Mouse (Mus musculus): ENCODE measurements around the gene Haus8. TPM values are rescaled to one million over a fixed set of nuclear protein-coding genes. Genes with fewer than 3 reads are reported as not detected.
"Not testable (repeated sequence)": the region's sequence is repeated elsewhere in the genome, so short reads cannot be mapped to it uniquely, and the experiment has no call there.

Gene Haus8
- 53.3 and 55.5 TPM in 2 replicates for polyA plus RNA-seq (2014; fragmentation: Nextera tagmentation; extraction: Ambion mirVana)

DNA sequence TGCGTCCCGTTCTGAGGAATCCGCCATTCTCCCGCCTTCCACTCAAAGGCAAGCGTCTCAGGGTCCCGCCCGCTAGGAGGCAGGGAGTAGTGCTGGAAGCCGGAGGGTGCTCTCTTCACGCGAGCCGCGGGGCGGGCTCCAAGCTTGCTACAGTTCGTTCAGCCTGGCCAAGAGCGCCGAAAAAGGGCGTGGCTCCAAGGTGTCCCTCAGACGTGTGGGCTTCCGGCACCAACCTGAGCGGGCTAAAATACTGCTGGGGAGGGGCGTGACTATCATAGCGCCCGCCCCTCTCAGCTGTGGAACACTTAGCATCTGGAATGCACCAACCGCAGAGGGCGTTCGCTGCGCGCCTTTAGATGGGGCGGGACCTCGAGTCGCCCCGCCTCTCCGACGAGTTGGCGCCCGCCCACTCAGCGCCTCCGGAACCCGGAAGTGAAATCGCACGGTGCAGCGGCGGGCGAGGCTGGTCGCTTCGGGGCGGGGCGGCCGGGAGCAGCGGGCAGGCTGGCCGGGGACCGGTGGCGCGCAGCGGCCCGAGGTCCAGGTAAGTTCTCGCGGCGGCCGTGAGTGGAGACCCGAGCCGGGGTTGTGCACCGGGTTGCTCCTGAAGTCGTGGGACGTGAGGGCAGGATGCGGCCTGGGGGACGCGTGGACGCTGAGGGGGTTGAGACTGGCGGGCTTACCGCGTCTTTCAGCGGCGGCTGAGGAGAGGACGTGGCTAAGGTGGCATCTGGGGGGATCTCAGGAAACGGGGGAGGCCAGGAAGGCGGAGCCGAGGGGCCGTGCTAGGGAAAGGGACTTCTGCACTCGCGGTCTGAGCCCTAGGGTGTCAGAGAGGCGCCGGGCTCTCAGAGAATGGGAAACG is at the start of gene Haus8, which contains the start of gene Myo9b:
Gene Haus8, minus strand, starts transcription at position 649 of the 865 bp plus-strand sequence.
Gene Myo9b, plus strand, starts transcription at position 429 of the 865 bp plus-strand sequence.
- peak; percentile 98 for ATAC-seq (ENCODE audit: low FRiP score, low TSS enrichment)
- peak within 1 kb of the TSS; percentile 84 for H3K27ac ChIP-seq (ENCODE audit: low read depth, low read length)
- H3K9ac ChIP-seq (ENCODE audit: low read depth, low read length), result peak within 1 kb of the TSS; percentile 82
- no peaks in the 10 kb centered on the region for H3K27me3 ChIP-seq (ENCODE audit: control insufficient read depth, insufficient read depth, low read length)
- under 1% methylated on average over 82 of the region's 84 CpGs for WGBS
- no peaks in the 10 kb centered on the region for H3K9me3 ChIP-seq (ENCODE audit: control insufficient read depth, low read length)
- peaks cover 12% of the 10 kb centered on the region for H3K4me1 ChIP-seq (ENCODE audit: control insufficient read depth, insufficient read depth, low read length)
- 0 out of 2 replicates have a peak, but pooled peaks cover 2% of the 10 kb centered on the region for H3K36me3 ChIP-seq (ENCODE audit: control insufficient read depth, insufficient read depth, low read length)
- peak within 1 kb of the TSS; percentile 67 for H3K4me2 ChIP-seq (replicated peaks; ENCODE audit: low read depth, low read length)
- peak within 1 kb of the TSS; percentile 65 for H3K4me3 ChIP-seq (ENCODE audit: low read length)

DNA sequence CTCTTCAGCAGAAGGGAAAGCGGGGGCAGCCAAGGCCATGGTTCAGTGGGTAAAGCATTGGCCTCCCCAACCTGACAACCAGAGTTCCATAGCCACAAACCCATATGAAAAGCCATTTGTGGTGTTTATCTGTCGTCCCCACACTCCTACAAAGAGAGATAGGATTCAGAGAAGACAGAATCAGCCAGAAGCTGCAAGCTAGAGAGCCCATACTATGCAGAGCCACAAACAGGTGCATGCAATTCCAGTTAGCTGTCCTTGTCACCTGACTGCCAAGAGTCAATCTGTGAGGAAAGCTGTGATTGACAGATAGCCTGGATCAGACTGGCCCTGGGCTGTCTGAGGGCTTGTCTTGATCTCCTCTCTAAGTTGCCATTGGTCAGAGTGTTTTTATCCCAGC is 47.0 kb upstream of the Haus8 start:
- not testable (repeated sequence) for ATAC-seq (ENCODE audit: low FRiP score, low TSS enrichment); H3K9me3 ChIP-seq (ENCODE audit: control insufficient read depth, low read length); H3K4me2 ChIP-seq (replicated peaks; ENCODE audit: low read depth, low read length); H3K27me3 ChIP-seq (ENCODE audit: control insufficient read depth, insufficient read depth, low read length); H3K4me3 ChIP-seq (ENCODE audit: low read length); H3K4me1 ChIP-seq (ENCODE audit: control insufficient read depth, insufficient read depth, low read length); H3K9ac ChIP-seq (ENCODE audit: low read depth, low read length); H3K27ac ChIP-seq (ENCODE audit: low read depth, low read length)
- H3K36me3 ChIP-seq (ENCODE audit: control insufficient read depth, insufficient read depth, low read length), result peaks cover 29% of the 10 kb centered on the region; the same call in 1 of the 2 replicates
- 84% methylated on average over 2 of the region's 2 CpGs for WGBS

DNA sequence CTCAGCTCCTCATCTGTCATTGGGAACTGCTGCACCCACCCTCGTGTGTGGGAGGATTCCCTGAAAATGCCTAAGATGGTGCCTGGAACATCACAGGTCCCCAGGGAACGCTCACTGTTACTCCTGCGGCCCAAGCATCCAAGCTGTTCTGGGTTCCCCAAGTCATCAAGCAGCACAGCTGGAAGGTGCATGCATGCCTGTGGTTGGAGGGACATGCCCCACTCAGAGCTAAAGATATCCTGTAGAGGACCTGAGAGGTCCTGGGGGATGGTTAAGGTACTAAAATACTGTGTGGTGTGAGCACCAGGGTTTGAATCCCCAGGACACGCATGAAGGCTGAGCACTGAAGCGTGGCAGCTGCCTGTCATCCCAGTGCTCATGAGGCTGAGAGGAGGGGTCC is 45.9 kb upstream of the Haus8 start:
- not testable (repeated sequence) for H3K9ac ChIP-seq (ENCODE audit: low read depth, low read length); H3K4me1 ChIP-seq (ENCODE audit: control insufficient read depth, insufficient read depth, low read length); H3K9me3 ChIP-seq (ENCODE audit: control insufficient read depth, low read length); H3K4me2 ChIP-seq (replicated peaks; ENCODE audit: low read depth, low read length); H3K27ac ChIP-seq (ENCODE audit: low read depth, low read length); H3K4me3 ChIP-seq (ENCODE audit: low read length); ATAC-seq (ENCODE audit: low FRiP score, low TSS enrichment); H3K27me3 ChIP-seq (ENCODE audit: control insufficient read depth, insufficient read depth, low read length)
- peaks cover 18% of the 10 kb centered on the region; the same call in 1 of the 2 replicates for H3K36me3 ChIP-seq (ENCODE audit: control insufficient read depth, insufficient read depth, low read length)
- WGBS, result 67% methylated on average over 5 of the region's 5 CpGs

DNA sequence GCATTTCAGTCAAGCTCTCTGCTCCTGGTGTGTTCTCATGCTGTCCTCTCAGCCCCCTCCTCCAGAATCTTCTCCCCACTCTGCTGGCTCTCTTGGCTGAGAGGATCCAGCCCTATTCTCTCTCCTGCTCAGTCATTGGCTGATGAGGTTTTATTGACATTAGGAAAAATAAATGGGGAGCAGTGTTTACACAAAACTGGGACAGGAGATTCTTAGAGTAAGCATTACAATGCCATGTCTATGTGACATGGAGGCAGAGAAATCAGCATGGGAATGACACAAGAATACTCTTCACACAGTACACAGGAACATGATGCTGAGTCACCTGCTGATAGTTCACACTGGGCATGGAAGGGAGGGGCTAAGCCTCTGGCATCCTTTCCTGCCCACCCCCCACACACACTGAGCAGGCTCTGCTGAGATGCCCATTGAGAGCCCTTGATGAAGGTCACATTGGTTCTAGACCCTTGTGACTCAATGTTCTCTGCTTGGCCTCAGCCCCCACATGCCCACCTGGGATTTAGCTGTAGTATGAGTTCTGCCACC is 43.8 kb upstream of the Haus8 start:
- Histone ChIP-seq H3K4me1 (ENCODE audit: control insufficient read depth, insufficient read depth, low read length) (no peaks in the 10 kb centered on the region), H3K36me3 (ENCODE audit: control insufficient read depth, insufficient read depth, low read length) (peaks cover 3% of the 10 kb centered on the region; the same call in 1 of the 2 replicates), H3K9me3 (ENCODE audit: control insufficient read depth, low read length) (no peaks in the 10 kb centered on the region), H3K27ac (ENCODE audit: low read depth, low read length) (no peak overlapping the region), H3K27me3 (ENCODE audit: control insufficient read depth, insufficient read depth, low read length) (no peaks in the 10 kb centered on the region), H3K4me3 (ENCODE audit: low read length) (no peak overlapping the region), H3K9ac (ENCODE audit: low read depth, low read length) (no peak overlapping the region), H3K4me2 (replicated peaks; ENCODE audit: low read depth, low read length) (no peak overlapping the region)
- no peak for ATAC-seq (ENCODE audit: low FRiP score, low TSS enrichment)

DNA sequence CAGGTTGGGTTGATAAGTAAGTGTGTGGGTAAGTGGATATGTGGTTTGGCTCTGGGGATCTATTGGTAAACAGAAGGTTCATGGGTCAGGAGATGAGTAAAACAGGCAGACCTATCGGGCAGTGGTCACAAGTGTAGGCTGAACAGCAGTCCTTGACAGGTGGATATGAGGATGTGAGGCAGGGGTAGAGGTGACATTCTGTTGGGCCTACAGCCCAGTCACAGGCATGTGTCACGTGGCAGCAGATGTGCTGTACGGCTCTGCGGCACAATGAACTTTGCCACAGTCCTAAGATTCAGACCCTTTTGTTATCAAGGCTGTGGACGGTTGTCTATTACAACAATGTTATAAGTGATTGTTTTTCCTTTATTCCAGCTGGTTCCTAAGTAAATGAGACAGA is 43.2 kb upstream of the Haus8 start:
- no peaks in the 10 kb centered on the region for H3K4me1 ChIP-seq (ENCODE audit: control insufficient read depth, insufficient read depth, low read length)
- no peak for ATAC-seq (ENCODE audit: low FRiP score, low TSS enrichment)
- H3K9me3 ChIP-seq (ENCODE audit: control insufficient read depth, low read length), result no peaks in the 10 kb centered on the region
- 0 out of 2 replicates have a peak, but pooled peaks cover 3% of the 10 kb centered on the region for H3K36me3 ChIP-seq (ENCODE audit: control insufficient read depth, insufficient read depth, low read length)
- H3K9ac ChIP-seq (ENCODE audit: low read depth, low read length), result no peak overlapping the region
- H3K4me2 ChIP-seq (replicated peaks; ENCODE audit: low read depth, low read length), result no peak overlapping the region
- no peak overlapping the region for H3K4me3 ChIP-seq (ENCODE audit: low read length)
- H3K27me3 ChIP-seq (ENCODE audit: control insufficient read depth, insufficient read depth, low read length), result no peaks in the 10 kb centered on the region
- WGBS, result 93% methylated on average over 5 of the region's 5 CpGs
- H3K27ac ChIP-seq (ENCODE audit: low read depth, low read length), result no peak overlapping the region

DNA sequence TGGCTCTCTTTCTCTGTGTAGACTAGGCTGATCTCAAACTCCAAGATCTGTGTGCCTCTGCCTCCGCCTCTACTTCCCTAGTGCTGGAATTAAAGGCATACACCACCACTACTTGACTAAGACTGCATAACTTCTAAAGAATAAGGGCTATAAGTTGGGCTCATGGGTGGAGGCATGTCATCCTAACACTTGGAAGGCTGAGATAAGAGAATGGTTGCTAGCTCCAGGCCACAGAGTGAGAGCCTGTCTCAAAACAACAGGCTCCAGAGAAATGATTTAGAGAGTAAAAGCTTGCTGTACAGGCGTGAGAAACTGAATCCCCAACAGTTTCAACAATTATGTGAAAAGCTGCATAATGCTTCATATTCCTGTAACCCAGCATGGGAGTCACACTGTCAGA is 41.2 kb upstream of the Haus8 start:
- H3K4me1 ChIP-seq (ENCODE audit: control insufficient read depth, insufficient read depth, low read length), result no peaks in the 10 kb centered on the region
- H3K36me3 ChIP-seq (ENCODE audit: control insufficient read depth, insufficient read depth, low read length), result 0 out of 2 replicates have a peak, but pooled peaks cover 3% of the 10 kb centered on the region
- H3K4me3 ChIP-seq (ENCODE audit: low read length), result no peak overlapping the region
- H3K27me3 ChIP-seq (ENCODE audit: control insufficient read depth, insufficient read depth, low read length), result no peaks in the 10 kb centered on the region
- H3K27ac ChIP-seq (ENCODE audit: low read depth, low read length), result no peak overlapping the region
- no peaks in the 10 kb centered on the region for H3K9me3 ChIP-seq (ENCODE audit: control insufficient read depth, low read length)
- 86% methylated on average over 2 of the region's 2 CpGs for WGBS
- ATAC-seq (ENCODE audit: low FRiP score, low TSS enrichment), result no peak
- no peak overlapping the region for H3K9ac ChIP-seq (ENCODE audit: low read depth, low read length)
- H3K4me2 ChIP-seq (replicated peaks; ENCODE audit: low read depth, low read length), result no peak overlapping the region

DNA sequence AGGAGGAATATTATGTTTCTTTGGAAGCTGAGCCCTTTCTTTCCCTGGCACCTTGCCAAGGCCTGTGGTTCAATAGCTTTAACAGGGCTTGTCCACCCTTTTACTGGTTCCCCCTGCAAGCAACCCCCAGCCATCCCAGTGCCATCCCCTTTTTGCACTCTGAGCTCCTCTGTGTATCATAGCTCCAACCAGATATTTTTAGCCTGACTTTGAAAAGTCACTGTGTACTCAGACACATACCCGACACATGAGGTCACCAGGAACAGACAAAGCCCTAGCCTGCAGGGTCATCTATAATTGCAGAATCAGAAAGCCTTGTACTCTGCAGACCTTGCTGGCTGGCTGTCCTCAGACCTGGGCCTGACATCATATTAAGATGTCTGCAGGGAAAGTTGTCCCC is 40.0 kb upstream of the Haus8 start:
- H3K4me3 ChIP-seq (ENCODE audit: low read length), result no peak overlapping the region
- ATAC-seq (ENCODE audit: low FRiP score, low TSS enrichment), result peak; percentile 63; the same call in 1 of the 2 replicates
- H3K4me2 ChIP-seq (replicated peaks; ENCODE audit: low read depth, low read length), result no peak overlapping the region
- H3K4me1 ChIP-seq (ENCODE audit: control insufficient read depth, insufficient read depth, low read length), result no peaks in the 10 kb centered on the region
- H3K27me3 ChIP-seq (ENCODE audit: control insufficient read depth, insufficient read depth, low read length), result no peaks in the 10 kb centered on the region
- H3K36me3 ChIP-seq (ENCODE audit: control insufficient read depth, insufficient read depth, low read length), result 0 out of 2 replicates have a peak, but pooled peaks cover 3% of the 10 kb centered on the region
- WGBS, result 46% methylated on average over 1 of the region's 1 CpGs
- no peak overlapping the region for H3K9ac ChIP-seq (ENCODE audit: low read depth, low read length)
- no peaks in the 10 kb centered on the region for H3K9me3 ChIP-seq (ENCODE audit: control insufficient read depth, low read length)
- no peak overlapping the region; the same call in 1 of the 2 replicates for H3K27ac ChIP-seq (ENCODE audit: low read depth, low read length)

DNA sequence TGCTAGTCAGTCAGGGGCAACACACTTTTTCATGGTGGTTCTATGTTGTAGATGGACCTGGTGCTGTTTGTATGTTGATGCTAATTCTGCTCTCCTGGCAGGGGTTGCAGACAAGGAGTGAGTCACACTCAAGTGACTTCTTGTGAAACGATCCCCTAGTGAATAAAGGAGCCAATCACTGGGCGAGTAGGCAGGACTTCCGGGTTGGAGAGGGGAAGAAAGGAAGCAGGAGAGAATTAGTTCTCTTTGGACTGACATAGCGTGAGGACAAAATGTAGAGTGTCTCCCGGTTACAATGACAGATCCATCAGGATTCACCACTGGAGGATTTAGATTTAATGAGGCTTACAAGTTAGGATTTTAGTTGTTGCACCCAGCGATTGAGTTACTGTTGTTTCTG is 37.7 kb upstream of the Haus8 start:
- H3K4me2 ChIP-seq (replicated peaks; ENCODE audit: low read depth, low read length), result no peak overlapping the region
- H3K9ac ChIP-seq (ENCODE audit: low read depth, low read length), result no peak overlapping the region
- H3K4me1 ChIP-seq (ENCODE audit: control insufficient read depth, insufficient read depth, low read length), result no peaks in the 10 kb centered on the region
- 79% methylated on average over 6 of the region's 6 CpGs for WGBS
- no peaks in the 10 kb centered on the region for H3K27me3 ChIP-seq (ENCODE audit: control insufficient read depth, insufficient read depth, low read length)
- ATAC-seq (ENCODE audit: low FRiP score, low TSS enrichment), result no peak
- H3K9me3 ChIP-seq (ENCODE audit: control insufficient read depth, low read length), result no peaks in the 10 kb centered on the region
- no peak overlapping the region for H3K27ac ChIP-seq (ENCODE audit: low read depth, low read length)
- H3K36me3 ChIP-seq (ENCODE audit: control insufficient read depth, insufficient read depth, low read length), result 0 out of 2 replicates have a peak, but pooled peaks cover 3% of the 10 kb centered on the region
- H3K4me3 ChIP-seq (ENCODE audit: low read length), result no peak overlapping the region

DNA sequence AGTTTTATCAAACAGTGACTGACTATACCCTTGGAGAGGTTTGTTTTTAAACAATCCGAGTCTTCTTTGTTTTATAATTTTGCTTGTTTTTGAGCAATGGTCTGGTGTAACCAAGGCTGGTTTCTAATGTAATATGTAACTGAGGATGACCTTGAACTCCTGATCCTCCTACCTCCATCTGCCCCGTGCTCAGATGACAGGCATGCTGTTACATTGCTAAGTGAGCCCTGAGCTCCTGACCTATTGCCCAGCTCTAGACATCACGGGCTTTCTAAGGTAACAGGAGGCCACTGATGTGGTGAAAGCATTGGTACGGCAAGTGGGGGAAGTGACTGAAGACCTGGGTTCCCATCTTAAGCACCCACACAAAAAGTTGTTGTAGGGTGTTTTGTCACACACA is 35.2 kb upstream of the Haus8 start:
- 85% methylated on average over 4 of the region's 4 CpGs for WGBS
- H3K9ac ChIP-seq (ENCODE audit: low read depth, low read length), result no peak overlapping the region
- no peak overlapping the region for H3K4me2 ChIP-seq (replicated peaks; ENCODE audit: low read depth, low read length)
- ATAC-seq (ENCODE audit: low FRiP score, low TSS enrichment), result no peak
- no peaks in the 10 kb centered on the region for H3K9me3 ChIP-seq (ENCODE audit: control insufficient read depth, low read length)
- no peak overlapping the region for H3K4me3 ChIP-seq (ENCODE audit: low read length)
- no peaks in the 10 kb centered on the region; the same call in 1 of the 2 replicates for H3K36me3 ChIP-seq (ENCODE audit: control insufficient read depth, insufficient read depth, low read length)
- no peak overlapping the region for H3K27ac ChIP-seq (ENCODE audit: low read depth, low read length)
- H3K4me1 ChIP-seq (ENCODE audit: control insufficient read depth, insufficient read depth, low read length), result no peaks in the 10 kb centered on the region
- no peaks in the 10 kb centered on the region for H3K27me3 ChIP-seq (ENCODE audit: control insufficient read depth, insufficient read depth, low read length)

Data from kidney, embryonic 14.5 days (tissue).